Mouse (Mus musculus): ENCODE data around the gene Gtsf1l.
A peak's percentile ranks its signal among the peaks of the same experiment; 100 is the strongest.

The Gtsf1l gene

GRCm38 (mm10) chr2:163049116-163049515, 38.5 kb downstream of the Gtsf1l start:
- DNase-seq: no peak

- peak; percentile 68 for DNase-seq
Measured at GRCm38 (mm10) chr2:163048125-163048524, 39.5 kb downstream of the Gtsf1l start.

- no peak for DNase-seq
Measured at GRCm38 (mm10) chr2:163039940-163040339, 47.7 kb downstream of the Gtsf1l start.

Measured in right cerebral cortex, postnatal 25 days (tissue).